Mouse (Mus musculus) common myeloid progenitor, adult 5-6 weeks (primary cell): ENCODE results near the gene Ddx3x. TPM values are rescaled to one million over a fixed set of nuclear protein-coding genes. Genes with fewer than 3 reads are reported as not detected.
"Not testable (repeated sequence)": the region's sequence is repeated elsewhere in the genome, so short reads cannot be mapped to it uniquely, and the experiment has no call there.

Experiments used
- ATAC-seq: replicated peaks from 2 replicates; pipeline ENCODE4 v1.8.0; 2016; ENCODE audit warnings: low read depth, mild to moderate bottlenecking, moderate TSS enrichment, inconsistent platforms; ENCODE audit not compliant: poor library complexity, severe bottlenecking
- total RNA-seq: library from RNA; stranded (forward); fragments of 200-1000, 187-1606 nt; gene quantifications from 2 replicates; pipeline ENCODE4 v1.2.3, GENCODE M21; 2017

Ddx3x gene
- total RNA-seq, 1 experiment from 2014 or later = 557 TPM

GRCm38 (mm10) chrX:13280037-13280408, 747 bp upstream of the Ddx3x start:
- no peak for ATAC-seq

- 0 out of 2 replicates have a peak, but pooled peaks have one; percentile 3 for ATAC-seq
Observed at GRCm38 (mm10) chrX:13281329-13282088, 739 bp downstream of the Ddx3x start.

GRCm38 (mm10) chrX:13282089-13282850, 1.5 kb downstream of the Ddx3x start:
- no peak for ATAC-seq

- ATAC-seq = no peak
Observed at GRCm38 (mm10) chrX:13285772-13286171, 5.0 kb downstream of the Ddx3x start.

GRCm38 (mm10) chrX:13294505-13295228, 13.9 kb downstream of the Ddx3x start:
- peak; percentile 45; the same call in 1 of the 2 replicates for ATAC-seq

GRCm38 (mm10) chrX:13295229-13295571, 14.4 kb downstream of the Ddx3x start:
- ATAC-seq = no peak

GRCm38 (mm10) chrX:13296241-13296640, 15.5 kb downstream of the Ddx3x start:
- ATAC-seq = not testable (repeated sequence)

GRCm38 (mm10) chrX:13306190-13306589, 25.4 kb downstream of the Ddx3x start:
- peak; percentile 39; the same call in 1 of the 2 replicates for ATAC-seq

- peak; percentile 99 for ATAC-seq
Observed at GRCm38 (mm10) chrX:13311396-13311795, 30.6 kb downstream of the Ddx3x start.

- no peak for ATAC-seq
Observed at GRCm38 (mm10) chrX:13329611-13330010, 48.8 kb downstream of the Ddx3x start.

Other genes starting within 250 kb of the Ddx3x start
- gene Usp9x, start 209.5 kb upstream of the Ddx3x start, total RNA-seq = 148 and 154 TPM in 2 replicates
- gene Nyx, start 185.1 kb downstream of the Ddx3x start, total RNA-seq = not detected in 2 replicates